13 mouse cellular contexts compared by ENCODE assay signal in the genomic region with DNA sequence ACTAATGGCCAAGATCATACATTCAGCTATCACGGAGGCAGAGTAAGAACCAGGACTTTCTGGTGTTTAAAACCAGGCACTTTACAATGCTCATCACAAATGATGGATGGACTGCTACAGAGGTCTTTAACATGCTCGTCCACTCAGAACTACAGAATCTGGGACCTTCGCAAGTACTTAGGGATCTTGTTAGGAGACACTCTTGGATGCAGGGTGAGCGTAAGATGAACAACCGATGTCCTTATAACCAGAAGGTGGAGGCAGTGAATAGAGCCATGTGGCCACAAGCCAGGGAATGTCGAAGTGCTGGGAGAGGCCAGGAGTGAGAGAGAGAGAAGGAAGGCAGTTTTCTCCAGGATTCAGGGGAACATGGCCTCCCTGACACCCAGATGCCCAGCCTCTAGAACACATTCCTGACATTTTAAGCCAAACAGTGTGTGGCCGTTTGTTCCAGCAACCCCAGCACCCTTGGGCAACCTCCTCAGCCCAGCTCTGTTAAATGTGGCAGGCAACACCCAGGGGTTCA.
DNase-seq lines count a peak whose midpoint lies in the region; ATAC-seq and TF ChIP-seq lines count a peak whose summit lies in the region.
"Had no signal": no experiment of that assay in that cellular context is flagged by ENCODE, and none has a peak within 500 bp of the region (broad histone marks: within the 10 kb centered on the region; RNA-seq: fewer than 3 reads in every experiment).

No protein-coding gene starts in this region.

- ATAC-seq in intestine, embryonic 16.5 days: no peak
- no peak for ATAC-seq in intestine, embryonic 15.5 days
- no peak for ATAC-seq in heart, embryonic 11.5 days (replicated peaks; ENCODE audit: insufficient number of reproducible peaks, low FRiP score, low TSS enrichment)
- ATAC-seq in lung, embryonic 14.5 days (ENCODE audit: insufficient read depth): peak; percentile 42
- no peak for ATAC-seq in midbrain, embryonic 16.5 days
- ATAC-seq: activated CD4-positive, CD25-positive, alpha-beta regulatory T cell, adult 4 months; inflammation-experienced regulatory T-cells, adult 6 months had no signal

- H3K27me3 ChIP-seq in intestine, embryonic 16.5 days (replicated peaks; ENCODE audit: control insufficient read depth, insufficient read depth, low read length): no peaks in the 10 kb centered on the region
- H3K27me3 ChIP-seq in intestine, embryonic 15.5 days (replicated peaks): no peaks in the 10 kb centered on the region
- H3K27me3 ChIP-seq in heart, embryonic 11.5 days (ENCODE audit: control insufficient read depth, insufficient read depth, low read length): no peaks in the 10 kb centered on the region
- H3K27me3 ChIP-seq in lung, embryonic 14.5 days (ENCODE audit: insufficient read depth, low read length): no peaks in the 10 kb centered on the region
- H3K27me3 ChIP-seq in midbrain, embryonic 16.5 days (ENCODE audit: control insufficient read depth, insufficient read depth, low read depth, low read length): no peaks in the 10 kb centered on the region
- H3K27me3 ChIP-seq: embryonic facial prominence, embryonic 12.5 days had no signal

- no peak overlapping the region for H3K9ac ChIP-seq in intestine, embryonic 16.5 days (ENCODE audit: low read depth, low read length)
- no peak overlapping the region for H3K9ac ChIP-seq in intestine, embryonic 15.5 days
- H3K9ac ChIP-seq in heart, embryonic 11.5 days (ENCODE audit: low read depth, low read length): 0 out of 2 replicates have a peak overlapping the region, but pooled peaks have one; percentile 16
- H3K9ac ChIP-seq in lung, embryonic 14.5 days: no peak overlapping the region
- no peak overlapping the region for H3K9ac ChIP-seq in midbrain, embryonic 16.5 days (ENCODE audit: low read depth, low read length)
- H3K9ac ChIP-seq: embryonic facial prominence, embryonic 12.5 days had no signal

- H3K27ac ChIP-seq in intestine, embryonic 16.5 days (ENCODE audit: low read length): 0 out of 2 replicates have a peak overlapping the region, but pooled peaks have one; percentile 3
- no peak overlapping the region for H3K27ac ChIP-seq in intestine, embryonic 15.5 days
- H3K27ac ChIP-seq in brown adipose tissue, adult 24 weeks (replicated peaks; ENCODE audit: low read depth, low read length): peak overlapping the region; percentile 15; the same call in 1 of the 2 replicates
- H3K27ac ChIP-seq in heart, embryonic 11.5 days (ENCODE audit: low read depth, low read length): no peak overlapping the region
- H3K27ac ChIP-seq in lung, embryonic 14.5 days (ENCODE audit: low read depth): peak overlapping the region; percentile 91
- H3K27ac ChIP-seq in midbrain, embryonic 16.5 days (ENCODE audit: low read length): no peak overlapping the region
- no peak overlapping the region for H3K27ac ChIP-seq in layer of hippocampus, adult 2 months
- H3K27ac ChIP-seq: embryonic facial prominence, embryonic 12.5 days; left cerebral cortex, adult 2 months had no signal

- no peak overlapping the region for H3K4me3 ChIP-seq in intestine, embryonic 16.5 days (ENCODE audit: low read length)
- no peak overlapping the region for H3K4me3 ChIP-seq in intestine, embryonic 15.5 days (replicated peaks)
- H3K4me3 ChIP-seq in brown adipose tissue, adult 24 weeks (ENCODE audit: insufficient read depth, low read depth, low read length): no peak overlapping the region
- H3K4me3 ChIP-seq in heart, embryonic 11.5 days (ENCODE audit: low read depth, low read length): no peak overlapping the region
- H3K4me3 ChIP-seq in lung, embryonic 14.5 days (ENCODE audit: low read depth, low read length): no peak overlapping the region
- no peak overlapping the region for H3K4me3 ChIP-seq in midbrain, embryonic 16.5 days (ENCODE audit: low read depth, low read length)
- H3K4me3 ChIP-seq in layer of hippocampus, adult 2 months: no peak overlapping the region
- H3K4me3 ChIP-seq: embryonic facial prominence, embryonic 12.5 days; left cerebral cortex, adult 2 months had no signal

- DNase-seq in lung, embryonic 14.5 days: peak; percentile 92
- no peak for DNase-seq in layer of hippocampus, adult 2 months (ENCODE audit: low spot score in 2 of 2)
- DNase-seq in layer of hippocampus, adult 18-20 months (ENCODE audit: low spot score in 2 of 2): no peak
- DNase-seq: right cerebral cortex, postnatal 14 days had no signal

- no peaks in the 10 kb centered on the region for H3K9me3 ChIP-seq in intestine, embryonic 16.5 days (ENCODE audit: control insufficient read depth, low read length)
- no peaks in the 10 kb centered on the region for H3K9me3 ChIP-seq in intestine, embryonic 15.5 days
- H3K9me3 ChIP-seq in heart, embryonic 11.5 days (replicated peaks; ENCODE audit: control insufficient read depth, low read length): no peaks in the 10 kb centered on the region
- no peaks in the 10 kb centered on the region for H3K9me3 ChIP-seq in lung, embryonic 14.5 days (ENCODE audit: low read depth, low read length)
- H3K9me3 ChIP-seq in midbrain, embryonic 16.5 days (replicated peaks; ENCODE audit: control insufficient read depth, low read length, poor library complexity, severe bottlenecking): no peaks in the 10 kb centered on the region
- H3K9me3 ChIP-seq: embryonic facial prominence, embryonic 12.5 days had no signal

- 59% methylated on average over 7 of the region's 7 CpGs for WGBS in intestine, embryonic 16.5 days
- WGBS in intestine, embryonic 15.5 days: 50% methylated on average over 7 of the region's 7 CpGs
- WGBS in heart, embryonic 11.5 days (ENCODE audit: insufficient replicate concordance): 55% methylated on average over 7 of the region's 7 CpGs
- WGBS in lung, embryonic 14.5 days: 23% methylated on average over 7 of the region's 7 CpGs
- WGBS in midbrain, embryonic 16.5 days: 78% methylated on average over 7 of the region's 7 CpGs

- peaks cover 11% of the 10 kb centered on the region for H3K4me1 ChIP-seq in intestine, embryonic 16.5 days (ENCODE audit: control insufficient read depth, insufficient read depth, low read length)
- peaks cover 17% of the 10 kb centered on the region for H3K4me1 ChIP-seq in intestine, embryonic 15.5 days (replicated peaks)
- peaks cover 38% of the 10 kb centered on the region for H3K4me1 ChIP-seq in brown adipose tissue, adult 24 weeks (ENCODE audit: control insufficient read depth, insufficient read depth, insufficient read length, low read length)
- H3K4me1 ChIP-seq in heart, embryonic 11.5 days (ENCODE audit: control insufficient read depth, insufficient read depth, low read length): peaks cover 35% of the 10 kb centered on the region
- H3K4me1 ChIP-seq in lung, embryonic 14.5 days (ENCODE audit: insufficient read depth): peaks cover 36% of the 10 kb centered on the region
- H3K4me1 ChIP-seq in midbrain, embryonic 16.5 days (ENCODE audit: control insufficient read depth, insufficient read depth, low read length): no peaks in the 10 kb centered on the region

- TF ChIP-seq CTCF in lung, embryonic 14.5 days (IDR thresholded peaks at IDR 0.05; ENCODE audit: low read depth): peak; percentile 33; the same call in 1 of the 2 replicates
- TF ChIP-seq CTCF in layer of hippocampus, adult 2 months (conservative IDR thresholded peaks at IDR 0.05): no peak

- no peak overlapping the region for H3K4me2 ChIP-seq in intestine, embryonic 16.5 days (ENCODE audit: low read depth, low read length)
- H3K4me2 ChIP-seq in intestine, embryonic 15.5 days (replicated peaks): no peak overlapping the region
- H3K4me2 ChIP-seq in heart, embryonic 11.5 days: no peak overlapping the region
- H3K4me2 ChIP-seq in lung, embryonic 14.5 days: no peak overlapping the region
- no peak overlapping the region for H3K4me2 ChIP-seq in midbrain, embryonic 16.5 days (ENCODE audit: low read length)
- H3K4me2 ChIP-seq: embryonic facial prominence, embryonic 12.5 days had no signal

- H3K36me3 ChIP-seq in intestine, embryonic 16.5 days (ENCODE audit: control insufficient read depth, insufficient read depth, low read length): peaks cover 4% of the 10 kb centered on the region; the same call in 1 of the 2 replicates
- no peaks in the 10 kb centered on the region for H3K36me3 ChIP-seq in intestine, embryonic 15.5 days
- peaks cover 31% of the 10 kb centered on the region for H3K36me3 ChIP-seq in heart, embryonic 11.5 days (ENCODE audit: control insufficient read depth, insufficient read depth, low read length)
- peaks cover 56% of the 10 kb centered on the region for H3K36me3 ChIP-seq in lung, embryonic 14.5 days (ENCODE audit: insufficient read depth)
- no peaks in the 10 kb centered on the region for H3K36me3 ChIP-seq in midbrain, embryonic 16.5 days (ENCODE audit: control insufficient read depth, insufficient read depth, low read length)

Comparison
In these comparisons a context has a peak if more than half of its experiments do, and no peak if none do; other contexts are left out.
1. H3K27ac ChIP-seq: peak in intestine, embryonic 16.5 days (single experiment), brown adipose tissue, adult 24 weeks (single experiment) and lung, embryonic 14.5 days (single experiment); none in intestine, embryonic 15.5 days (single experiment), heart, embryonic 11.5 days (single experiment), midbrain, embryonic 16.5 days (single experiment) and layer of hippocampus, adult 2 months (single experiment).